Mouse (Mus musculus): Measurements from ENCODE around the gene Gm20388.
"Not testable (repeated sequence)": the region's sequence is repeated elsewhere in the genome, so short reads cannot be mapped to it uniquely, and the experiment has no call there.

The Gm20388 gene

GRCm38 (mm10) chr8:123808671-123809070 lies 3898.0 kb downstream of the Gm20388 start:
- no peak for DNase-seq (ENCODE audit: low spot score in 2 of 2)

- not testable (repeated sequence) for DNase-seq (ENCODE audit: low spot score in 2 of 2)
Observed at GRCm38 (mm10) chr8:123809342-123809741, 3898.7 kb downstream of the Gm20388 start.

DNA sequence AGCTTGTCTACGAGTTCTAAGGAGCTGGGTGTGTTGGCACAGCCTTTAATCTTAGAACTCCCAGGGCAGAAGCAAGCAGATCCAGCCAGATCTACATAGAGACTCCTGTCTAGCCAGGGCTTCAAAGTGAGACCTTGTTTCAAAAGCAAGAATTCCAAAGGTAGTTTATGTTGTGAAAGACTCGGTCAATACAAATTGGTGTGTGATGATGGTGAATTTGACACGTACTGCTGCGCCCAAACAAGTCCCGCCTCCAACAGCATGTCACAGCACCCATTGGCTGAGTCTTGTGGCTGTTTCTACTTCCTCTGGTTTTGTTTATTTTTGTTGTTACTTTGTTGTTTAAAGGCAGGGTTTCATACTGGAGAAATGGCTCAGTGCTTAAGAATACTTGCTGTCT lies 3901.6 kb downstream of the Gm20388 start:
- DNase-seq (ENCODE audit: low spot score in 2 of 2) = no peak

GRCm38 (mm10) chr8:123813173-123813891 lies 3902.7 kb downstream of the Gm20388 start:
- DNase-seq (ENCODE audit: low spot score in 2 of 2) = no peak

GRCm38 (mm10) chr8:123813892-123814266 lies 3903.2 kb downstream of the Gm20388 start:
- no peak for DNase-seq (ENCODE audit: low spot score in 2 of 2)

- DNase-seq (ENCODE audit: low spot score in 2 of 2) = no peak
Observed at GRCm38 (mm10) chr8:123815325-123815724, 3904.7 kb downstream of the Gm20388 start.

- no peak for DNase-seq (ENCODE audit: low spot score in 2 of 2)
Observed at GRCm38 (mm10) chr8:123816939-123817338, 3906.3 kb downstream of the Gm20388 start.

DNA sequence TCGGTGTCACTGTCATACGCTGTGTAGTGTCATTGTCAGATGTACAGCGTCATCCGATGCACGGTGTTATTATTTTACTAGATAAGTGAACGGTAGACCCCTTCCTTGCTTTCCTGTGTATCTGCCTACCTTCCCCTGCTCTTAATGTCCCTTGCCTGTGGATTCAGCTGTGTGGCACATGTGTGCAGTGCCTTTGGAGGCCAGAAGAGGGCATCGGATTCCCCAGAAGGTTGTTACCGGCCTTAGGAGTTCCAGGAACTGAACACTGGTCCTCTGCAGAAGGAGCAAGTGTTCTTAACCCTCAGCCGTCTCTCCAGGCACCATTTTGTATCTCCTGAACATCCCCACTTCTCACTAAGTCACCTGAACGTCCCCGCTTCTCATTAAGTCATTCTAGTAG lies 3907.1 kb downstream of the Gm20388 start:
- no peak for DNase-seq (ENCODE audit: low spot score in 2 of 2)

- no peak for DNase-seq (ENCODE audit: low spot score in 2 of 2)
Observed at GRCm38 (mm10) chr8:123819683-123820610, 3909.3 kb downstream of the Gm20388 start.

DNA sequence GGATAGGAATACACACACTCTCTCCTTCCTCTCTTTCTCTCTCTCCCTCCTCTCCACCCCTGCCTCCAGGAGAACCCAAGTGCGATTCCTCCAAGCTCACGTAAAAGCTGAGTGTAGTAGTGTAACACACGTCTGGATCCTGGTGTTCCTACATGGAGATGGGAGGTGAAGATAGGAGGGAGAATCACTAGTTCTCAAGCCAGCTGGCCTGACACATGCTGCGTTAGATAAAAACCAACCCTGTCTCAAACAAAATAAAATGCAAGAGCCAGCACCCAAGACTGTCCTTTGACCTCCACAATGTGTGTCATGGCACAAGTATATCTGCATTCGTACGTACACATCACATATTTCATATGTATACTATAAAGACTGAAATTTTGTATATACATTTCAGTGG lies 3910.1 kb downstream of the Gm20388 start:
- DNase-seq (ENCODE audit: low spot score in 2 of 2) = no peak

- no peak for DNase-seq (ENCODE audit: low spot score in 2 of 2)
Observed at GRCm38 (mm10) chr8:123823111-123823510, 3912.5 kb downstream of the Gm20388 start.

DNA sequence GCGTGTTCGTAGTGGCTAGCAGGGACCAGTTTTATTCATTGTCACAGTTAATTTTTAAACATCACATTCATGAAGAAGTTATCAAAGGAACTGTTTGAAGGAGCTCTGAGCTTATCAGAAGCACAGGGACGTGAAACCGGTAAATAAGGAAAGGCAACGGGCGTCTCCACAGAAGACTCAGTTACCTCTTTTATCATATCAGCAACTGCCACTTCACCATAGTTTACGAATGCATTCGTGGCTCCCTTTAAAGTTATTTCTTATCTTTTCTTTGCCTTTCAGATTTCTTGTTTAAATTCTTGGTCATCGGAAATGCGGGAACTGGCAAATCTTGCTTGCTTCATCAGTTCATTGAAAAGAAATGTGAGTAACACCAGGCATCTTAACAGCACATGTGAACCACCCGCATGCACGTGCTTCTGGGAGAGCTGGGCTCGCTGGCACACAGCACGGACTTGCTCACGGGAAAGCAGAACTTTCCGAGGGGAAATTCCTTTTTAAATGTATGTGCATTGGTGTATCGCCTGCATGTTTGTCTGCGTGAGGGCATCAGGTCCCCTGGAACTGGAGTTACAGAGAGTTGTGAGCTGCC lies 3913.0 kb downstream of the Gm20388 start:
- DNase-seq (ENCODE audit: low spot score in 2 of 2) = no peak

DNA sequence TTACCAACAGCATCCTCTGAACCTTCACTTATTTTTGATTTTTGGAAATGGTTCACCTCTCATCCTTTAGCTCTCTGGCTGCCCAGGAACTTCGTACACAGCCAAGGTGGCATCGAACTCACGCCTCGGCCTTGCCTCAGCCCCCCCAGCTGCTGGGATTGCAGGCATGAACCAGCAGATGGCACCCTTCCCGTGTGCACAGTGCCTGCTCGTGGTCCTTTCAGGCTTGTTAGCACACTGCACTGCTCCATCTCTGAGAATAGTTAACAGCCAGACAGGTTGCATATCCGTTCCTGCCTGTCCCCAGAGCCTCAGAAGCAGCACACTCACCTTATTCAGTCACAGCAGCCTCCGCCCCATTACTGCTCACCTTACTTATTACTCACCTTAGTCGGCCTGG lies 3915.4 kb downstream of the Gm20388 start:
- DNase-seq (ENCODE audit: low spot score in 2 of 2) = no peak

GRCm38 (mm10) chr8:123826758-123827157 lies 3916.1 kb downstream of the Gm20388 start:
- no peak for DNase-seq (ENCODE audit: low spot score in 2 of 2)

DNA sequence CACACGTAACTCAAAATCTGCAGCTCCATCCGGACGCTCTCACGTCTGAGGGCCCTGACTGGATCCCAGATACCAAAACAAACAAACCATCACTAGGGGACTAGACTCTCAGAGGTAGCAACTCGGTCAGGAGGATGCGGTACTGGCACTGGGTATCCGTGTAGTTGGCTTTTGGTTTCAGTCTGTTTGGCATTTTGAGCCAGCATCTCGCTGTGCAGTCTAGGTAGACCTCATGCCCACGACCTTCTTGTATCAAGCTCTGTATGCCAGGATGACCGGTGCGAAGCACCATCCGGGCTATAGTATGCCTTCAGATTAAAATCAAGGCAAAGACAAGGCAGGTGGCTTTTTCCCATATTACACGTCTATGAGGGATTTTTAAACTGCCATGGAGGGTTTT lies 3916.9 kb downstream of the Gm20388 start:
- DNase-seq (ENCODE audit: low spot score in 2 of 2) = no peak

DNA sequence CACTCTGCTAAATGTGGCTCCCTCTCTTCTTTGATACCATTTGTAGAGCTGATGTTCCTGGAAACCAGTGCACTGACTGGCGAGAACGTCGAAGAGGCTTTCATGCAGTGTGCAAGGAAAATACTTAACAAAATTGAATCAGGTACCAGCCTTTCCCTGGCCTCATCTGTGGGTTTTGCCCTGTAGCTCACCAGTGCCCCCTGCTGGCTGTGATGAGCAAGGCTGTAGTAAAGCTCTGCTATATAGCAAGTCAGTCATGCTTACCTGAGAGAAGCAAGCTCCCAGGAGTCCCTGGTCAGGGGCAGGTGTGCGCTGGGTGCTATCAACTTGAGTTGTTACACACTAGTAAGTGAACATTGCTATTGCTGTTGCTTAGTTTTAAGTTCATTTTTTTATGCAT lies 3922.1 kb downstream of the Gm20388 start:
- peak; percentile 39 to 51 for DNase-seq (ENCODE audit: low spot score in 2 of 2)

DNA sequence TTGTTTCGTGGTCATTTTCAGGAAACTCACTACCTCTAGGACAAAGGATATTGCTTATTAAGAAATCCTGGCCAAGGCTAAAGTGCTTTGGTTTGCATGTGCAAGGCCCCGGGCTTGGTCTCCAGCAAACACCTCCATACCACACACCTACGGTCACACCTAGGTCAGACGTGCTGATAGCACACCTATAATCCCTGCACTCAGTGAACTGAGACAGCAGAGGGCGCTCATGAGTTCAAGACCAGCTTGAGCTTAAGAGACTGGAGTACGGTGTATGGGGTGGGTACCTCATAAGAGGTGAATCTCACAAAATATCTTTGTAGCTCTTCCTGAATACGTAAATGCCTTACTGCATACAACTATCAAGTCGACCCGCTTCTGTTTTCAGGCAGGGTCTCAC lies 3924.8 kb downstream of the Gm20388 start:
- DNase-seq (ENCODE audit: low spot score in 2 of 2) = peak in 1 of 2 experiments; percentile 26

- no peak for DNase-seq (ENCODE audit: low spot score in 2 of 2)
Observed at GRCm38 (mm10) chr8:123836354-123836753, 3925.7 kb downstream of the Gm20388 start.

GRCm38 (mm10) chr8:123838496-123838895 lies 3927.9 kb downstream of the Gm20388 start:
- no peak for DNase-seq (ENCODE audit: low spot score in 2 of 2)

DNA sequence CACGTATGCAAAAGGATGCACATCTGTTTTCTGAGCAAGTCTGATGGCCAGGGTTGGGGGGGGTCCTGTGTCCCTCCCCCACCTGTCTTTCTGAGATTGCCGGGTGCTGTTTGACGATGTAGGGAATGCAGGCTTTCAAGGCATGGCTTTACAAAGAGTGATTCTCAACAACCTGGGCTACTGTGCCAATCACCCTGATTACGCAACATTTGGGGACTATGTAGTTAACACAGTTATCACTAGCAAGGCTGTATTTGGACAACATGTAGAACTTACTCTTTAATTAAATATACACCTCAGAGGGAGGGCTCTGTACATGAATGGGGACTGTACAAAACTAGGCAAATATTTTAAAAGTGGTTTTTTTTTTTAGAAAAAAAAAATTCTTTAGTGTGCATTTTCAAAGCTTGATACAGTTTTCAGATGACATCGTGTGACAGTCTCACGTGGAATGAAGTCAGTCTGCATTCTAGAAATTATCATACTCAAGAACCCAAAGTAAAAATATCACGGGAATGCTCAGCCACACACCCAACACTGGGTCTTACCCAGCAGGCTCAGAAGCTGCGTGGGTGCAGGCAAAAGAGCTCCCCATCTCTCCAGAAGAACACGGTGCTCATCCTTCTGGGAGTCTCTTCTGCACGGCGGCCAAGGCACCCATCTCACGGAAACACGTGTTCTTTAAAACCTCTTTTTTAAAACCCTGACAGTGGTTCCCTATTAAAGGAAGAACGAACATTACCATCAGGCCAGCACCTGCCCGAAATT lies 3930.1 kb downstream of the Gm20388 start:
- DNase-seq (ENCODE audit: low spot score in 2 of 2) = no peak

GRCm38 (mm10) chr8:123842086-123842485 lies 3931.4 kb downstream of the Gm20388 start:
- no peak for DNase-seq (ENCODE audit: low spot score in 2 of 2)

DNA sequence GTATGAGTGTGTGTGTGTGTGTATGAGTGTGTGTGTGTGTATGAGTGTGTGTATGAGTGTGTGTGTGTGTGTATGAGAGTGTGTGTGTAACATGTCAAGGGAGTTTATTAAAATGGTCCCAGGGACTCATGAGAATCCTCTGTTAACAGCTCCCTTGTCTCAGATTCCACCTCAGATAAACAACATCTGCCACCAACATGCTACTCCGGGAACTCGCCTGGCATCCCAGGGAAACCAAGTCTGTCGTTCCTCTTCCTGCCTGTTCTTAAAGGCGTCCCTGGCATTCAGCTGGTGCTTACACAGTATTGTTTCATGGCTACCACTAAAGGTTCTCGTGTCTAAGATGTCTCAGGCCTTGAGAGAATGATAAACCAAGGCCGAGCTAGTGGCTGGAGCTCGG lies 3933.7 kb downstream of the Gm20388 start:
- no peak for DNase-seq (ENCODE audit: low spot score in 2 of 2)

Measured in urinary bladder, adult 18-20 months (tissue).